Mouse (Mus musculus) hindbrain, embryonic 10.5 days (tissue): ENCODE data around the gene Prpf40a. TPM values are rescaled to one million over a fixed set of nuclear protein-coding genes. Genes with fewer than 3 reads are reported as not detected.
A peak's percentile ranks its signal among the peaks of the same experiment; 100 is the strongest.

Source experiments
- DNase-seq: peaks from one replicate; pipeline ENCODE4 v3.0.0-alpha.2; 2017; ENCODE audit warnings: low spot score
- H3K27ac ChIP-seq: fragments of 300-500 bp; sonication (generic); 2 replicates; pipeline ENCODE4 v1.5.1; 2016; ENCODE audit warnings: mild to moderate bottlenecking, moderate library complexity
- H3K27me3 ChIP-seq: fragments of 300-500 bp; sonication (generic); 2 replicates; pipeline ENCODE4 v1.6.1; 2016; ENCODE audit warnings: mild to moderate bottlenecking; ENCODE audit not compliant: poor library complexity, insufficient read depth, severe bottlenecking
- H3K36me3 ChIP-seq: fragments of 300-500 bp; sonication (generic); 2 replicates; pipeline ENCODE4 v1.6.1; 2016; ENCODE audit warnings: mild to moderate bottlenecking, moderate library complexity
- H3K4me1 ChIP-seq: fragments of 300-500 bp; sonication (generic); replicated peaks from 2 replicates; pipeline ENCODE4 v1.6.1; 2016; ENCODE audit warnings: mild to moderate bottlenecking
- H3K4me3 ChIP-seq: fragments of 300-500 bp; sonication (generic); 2 replicates; pipeline ENCODE4 v1.5.1; 2016; ENCODE audit warnings: mild to moderate bottlenecking, moderate library complexity
- H3K9me3 ChIP-seq: fragments of 300-500 bp; sonication (generic); 2 replicates; pipeline ENCODE4 v1.6.1; 2016; ENCODE audit warnings: mild to moderate bottlenecking, moderate library complexity
- WGBS: fragments of 180-500 bp; shearing (Covaris S2); methylation state at CpG from one replicate; pipeline ENCODE4 v1.1.7; 2016; 5-methylcytosine and 5-hydroxymethylcytosine counted together
- polyA plus RNA-seq: library from polyadenylated mRNA; unstranded; fragments of >200 nt; fragmentation: Nextera tagmentation; extraction: Ambion mirVana; gene quantifications from 2 replicates; pipeline ENCODE4 v1.2.1, GENCODE M21; 2016

Gene Prpf40a
- polyA plus RNA-seq, 1 experiment from 2014 or later: 145 TPM

- WGBS: 93% methylated on average over 3 of the region's 3 CpGs
- DNase-seq: no peak
- no peaks in the 10 kb centered on the region for H3K9me3 ChIP-seq
- H3K4me3 ChIP-seq: no peak overlapping the region
- no peak overlapping the region for H3K27ac ChIP-seq
- peaks cover 51% of the 10 kb centered on the region for H3K36me3 ChIP-seq
- no peaks in the 10 kb centered on the region for H3K27me3 ChIP-seq
- peaks cover 4% of the 10 kb centered on the region; the same call in 1 of the 2 replicates for H3K4me1 ChIP-seq
These were observed 12.1 kb downstream of the Prpf40a start for GRCm38 (mm10) chr2:53178966-53179365.

- no peak for DNase-seq
- Histone ChIP-seq H3K4me1 (no peaks in the 10 kb centered on the region), H3K27ac (no peak overlapping the region), H3K36me3 (peaks cover 56% of the 10 kb centered on the region), H3K27me3 (no peaks in the 10 kb centered on the region), H3K9me3 (no peaks in the 10 kb centered on the region), H3K4me3 (no peak overlapping the region)
These were observed 17.1 kb downstream of the Prpf40a start for GRCm38 (mm10) chr2:53173966-53174365.

GRCm38 (mm10) chr2:53146852-53147251, 44.2 kb downstream of the Prpf40a start:
- H3K9me3 ChIP-seq: no peaks in the 10 kb centered on the region
- no peak for DNase-seq
- H3K4me3 ChIP-seq: no peak overlapping the region
- H3K4me1 ChIP-seq: no peaks in the 10 kb centered on the region
- peaks cover 94% of the 10 kb centered on the region for H3K36me3 ChIP-seq
- no peak overlapping the region for H3K27ac ChIP-seq
- no peaks in the 10 kb centered on the region for H3K27me3 ChIP-seq

- no peak for DNase-seq
- WGBS: 95% methylated on average over 9 of the region's 9 CpGs
- Histone ChIP-seq H3K27me3 (no peaks in the 10 kb centered on the region), H3K9me3 (no peaks in the 10 kb centered on the region), H3K4me1 (no peaks in the 10 kb centered on the region), H3K27ac (no peak overlapping the region), H3K4me3 (no peak overlapping the region), H3K36me3 (peaks cover 72% of the 10 kb centered on the region)
These were observed 59.5 kb downstream of the Prpf40a start for GRCm38 (mm10) chr2:53131567-53131966.

- H3K9me3 ChIP-seq: no peaks in the 10 kb centered on the region
- H3K4me3 ChIP-seq: no peak overlapping the region
- H3K27ac ChIP-seq: no peak overlapping the region
- H3K4me1 ChIP-seq: no peaks in the 10 kb centered on the region
- no peak for DNase-seq
- no peaks in the 10 kb centered on the region for H3K27me3 ChIP-seq
- H3K36me3 ChIP-seq: peaks cover 74% of the 10 kb centered on the region
- whole genome bisulfite sequencing: 87% methylated on average over 6 of the region's 6 CpGs
These were observed 62.0 kb downstream of the Prpf40a start for GRCm38 (mm10) chr2:53129070-53129469.

- 90% methylated on average over 3 of the region's 3 CpGs for WGBS
- no peaks in the 10 kb centered on the region for H3K9me3 ChIP-seq
- H3K4me3 ChIP-seq: no peak overlapping the region
- H3K36me3 ChIP-seq: peaks cover 69% of the 10 kb centered on the region
- H3K27me3 ChIP-seq: no peaks in the 10 kb centered on the region
- H3K4me1 ChIP-seq: no peaks in the 10 kb centered on the region
- DNase-seq: no peak
- no peak overlapping the region for H3K27ac ChIP-seq
These were observed 65.1 kb downstream of the Prpf40a start for GRCm38 (mm10) chr2:53125998-53126397.

- peak; percentile 24 for DNase-seq
These were observed 69.3 kb downstream of the Prpf40a start for GRCm38 (mm10) chr2:53121797-53122196.

GRCm38 (mm10) chr2:53108547-53108946, 82.5 kb downstream of the Prpf40a start:
- no peaks in the 10 kb centered on the region for H3K4me1 ChIP-seq
- no peak overlapping the region for H3K4me3 ChIP-seq
- H3K36me3 ChIP-seq: peaks cover 93% of the 10 kb centered on the region
- H3K27ac ChIP-seq: no peak overlapping the region
- DNase-seq: no peak
- H3K9me3 ChIP-seq: no peaks in the 10 kb centered on the region
- WGBS: 81% methylated on average over 5 of the region's 5 CpGs
- H3K27me3 ChIP-seq: no peaks in the 10 kb centered on the region

More at GRCm38 (mm10) chr2:53121797-53122196, 69.3 kb downstream of the Prpf40a start:
- no peak overlapping the region for H3K4me3 ChIP-seq
- no peaks in the 10 kb centered on the region for H3K27me3 ChIP-seq
- H3K9me3 ChIP-seq: no peaks in the 10 kb centered on the region
- H3K4me1 ChIP-seq: no peaks in the 10 kb centered on the region
- WGBS: 75% methylated on average over 5 of the region's 5 CpGs
- H3K27ac ChIP-seq: no peak overlapping the region
- H3K36me3 ChIP-seq: peaks cover 78% of the 10 kb centered on the region

- no peaks in the 10 kb centered on the region for H3K4me1 ChIP-seq
- no peak for DNase-seq
- 96% methylated on average over 8 of the region's 8 CpGs for WGBS
- no peaks in the 10 kb centered on the region for H3K9me3 ChIP-seq
- H3K27me3 ChIP-seq: no peaks in the 10 kb centered on the region
- H3K4me3 ChIP-seq: no peak overlapping the region
- no peak overlapping the region for H3K27ac ChIP-seq
- H3K36me3 ChIP-seq: peaks cover 99% of the 10 kb centered on the region
These were observed 84.6 kb downstream of the Prpf40a start for GRCm38 (mm10) chr2:53106472-53106871.

- no peak overlapping the region for H3K4me3 ChIP-seq
These were observed 85.0 kb downstream of the Prpf40a start for GRCm38 (mm10) chr2:53106056-53106455.

GRCm38 (mm10) chr2:53105408-53105807, 85.7 kb downstream of the Prpf40a start:
- no peak overlapping the region for H3K4me3 ChIP-seq
- WGBS: 93% methylated on average over 10 of the region's 10 CpGs
- H3K4me1 ChIP-seq: no peaks in the 10 kb centered on the region
- no peak for DNase-seq
- no peak overlapping the region for H3K27ac ChIP-seq
- H3K27me3 ChIP-seq: no peaks in the 10 kb centered on the region
- H3K36me3 ChIP-seq: peaks cover 90% of the 10 kb centered on the region
- no peaks in the 10 kb centered on the region for H3K9me3 ChIP-seq

More at GRCm38 (mm10) chr2:53106056-53106455, 85.0 kb downstream of the Prpf40a start:
- 97% methylated on average over 7 of the region's 7 CpGs for WGBS
- H3K36me3 ChIP-seq: peaks cover 96% of the 10 kb centered on the region
- no peak overlapping the region for H3K27ac ChIP-seq
- H3K4me1 ChIP-seq: no peaks in the 10 kb centered on the region
- DNase-seq: no peak
- no peaks in the 10 kb centered on the region for H3K27me3 ChIP-seq
- H3K9me3 ChIP-seq: no peaks in the 10 kb centered on the region

- Histone ChIP-seq H3K27me3 (no peaks in the 10 kb centered on the region), H3K27ac (no peak overlapping the region), H3K4me1 (no peaks in the 10 kb centered on the region), H3K4me3 (no peak overlapping the region), H3K36me3 (peaks cover 65% of the 10 kb centered on the region), H3K9me3 (no peaks in the 10 kb centered on the region)
- 98% methylated on average over 2 of the region's 2 CpGs for whole genome bisulfite sequencing
- DNase-seq: no peak
These were observed 88.2 kb downstream of the Prpf40a start for GRCm38 (mm10) chr2:53102901-53103300.

- peaks cover 65% of the 10 kb centered on the region for H3K36me3 ChIP-seq
- DNase-seq: no peak
These were observed 89.0 kb downstream of the Prpf40a start for GRCm38 (mm10) chr2:53101885-53102740.

More at GRCm38 (mm10) chr2:53101885-53102740, 89.0 kb downstream of the Prpf40a start:
- no peaks in the 10 kb centered on the region for H3K27me3 ChIP-seq
- WGBS: 84% methylated on average over 11 of the region's 11 CpGs
- no peak overlapping the region for H3K27ac ChIP-seq
- H3K4me3 ChIP-seq: no peak overlapping the region
- no peaks in the 10 kb centered on the region for H3K4me1 ChIP-seq
- H3K9me3 ChIP-seq: no peaks in the 10 kb centered on the region
